Mouse (Mus musculus) thymus, adult 2 months (tissue): ENCODE results near the gene Ensa. TPM values are rescaled to one million over a fixed set of nuclear protein-coding genes. Genes with fewer than 3 reads are reported as not detected.

Source experiments
- DNase-seq: peaks from one replicate; pipeline ENCODE4 v3.0.0; 2021
- H3K27ac ChIP-seq: fragments of 200-500 bp; 2 replicates; pipeline ENCODE4 v1.5.1; 2012; ENCODE audit warnings: low read length, control low read depth; ENCODE audit not compliant: control insufficient read depth, insufficient read depth
- H3K27me3 ChIP-seq: fragments of 200-500 bp; 2 replicates; pipeline ENCODE4 v1.6.1; 2012; ENCODE audit warnings: mild to moderate bottlenecking, low read length, moderate library complexity, mixed read lengths; ENCODE audit not compliant: control insufficient read depth, insufficient read depth
- H3K36me3 ChIP-seq: fragments of 200-500 bp; 2 replicates; pipeline ENCODE4 v1.6.1; 2012; ENCODE audit warnings: mild to moderate bottlenecking, low read length, moderate library complexity; ENCODE audit not compliant: control insufficient read depth, insufficient read depth
- H3K4me1 ChIP-seq: fragments of 200-500 bp; replicated peaks from 2 replicates; pipeline ENCODE4 v1.6.1; 2012; ENCODE audit warnings: low read length; ENCODE audit not compliant: control insufficient read depth, insufficient read depth
- H3K4me3 ChIP-seq: fragments of 200-500 bp; 2 replicates; pipeline ENCODE4 v1.5.1; 2012; ENCODE audit warnings: mild to moderate bottlenecking, low read length, control low read depth, moderate library complexity; ENCODE audit not compliant: control insufficient read depth, insufficient read depth
- CTCF ChIP-seq: fragments of 200-500 bp; IDR thresholded peaks from 2 replicates; pipeline ENCODE4 v1.5.1; 2012; ENCODE audit warnings: mild to moderate bottlenecking, control low read depth, low read length, moderate library complexity, borderline replicate concordance; ENCODE audit not compliant: control insufficient read depth, poor library complexity, insufficient read depth; ENCODE audit errors: extremely low read depth
- POLR2A ChIP-seq: fragments of 200-500 bp; IDR thresholded peaks from 2 replicates; pipeline ENCODE4 v1.6.1; 2012; ENCODE audit warnings: mild to moderate bottlenecking, low read length, control low read depth, moderate library complexity; ENCODE audit not compliant: control insufficient read depth, poor library complexity, insufficient read depth; ENCODE audit errors: extremely low read depth
- WGBS: fragments of 180-500 bp; shearing (Covaris S2); methylation state at CpG from one replicate; pipeline ENCODE4 v1.1.7; 2018; 5-methylcytosine and 5-hydroxymethylcytosine counted together
- polyA plus RNA-seq: library from polyadenylated mRNA; depleted of rRNA; stranded (reverse); fragments of >200 nt; gene quantifications from 2 replicates; pipeline ENCODE4 v1.2.3, GENCODE M21; 2012; rRNA removed

Ensa gene
- polyA plus RNA-seq, 1 experiment = 18.3 TPM

GRCm38 (mm10) chr3:95676745-95677419 is 52.1 kb downstream of the Ensa start:
- WGBS = 57% methylated on average over 15 of the region's 15 CpGs
- H3K4me3 ChIP-seq = no peak overlapping the region
- peaks cover 60% of the 10 kb centered on the region for H3K4me1 ChIP-seq
- no peak for TF ChIP-seq POLR2A
- TF ChIP-seq CTCF = peak; percentile 96
- H3K36me3 ChIP-seq = no peaks in the 10 kb centered on the region
- H3K27ac ChIP-seq = no peak overlapping the region
- no peaks in the 10 kb centered on the region for H3K27me3 ChIP-seq
- peak; percentile 66 for DNase-seq

- H3K36me3 ChIP-seq = no peaks in the 10 kb centered on the region
These were observed 52.8 kb downstream of the Ensa start for GRCm38 (mm10) chr3:95677420-95678090.

GRCm38 (mm10) chr3:95679551-95679950 is 54.8 kb downstream of the Ensa start:
- Histone ChIP-seq H3K27ac (no peak overlapping the region), H3K4me3 (no peak overlapping the region), H3K4me1 (peaks cover 38% of the 10 kb centered on the region), H3K36me3 (no peaks in the 10 kb centered on the region), H3K27me3 (no peaks in the 10 kb centered on the region)
- DNase-seq = no peak
- 89% methylated on average over 8 of the region's 8 CpGs for WGBS
- TF ChIP-seq CTCF = no peak

More at GRCm38 (mm10) chr3:95677420-95678090, 52.8 kb downstream of the Ensa start:
- TF ChIP-seq POLR2A (no peak), CTCF (no peak)
- Histone ChIP-seq H3K4me1 (peaks cover 54% of the 10 kb centered on the region), H3K4me3 (no peak overlapping the region), H3K27me3 (no peaks in the 10 kb centered on the region), H3K27ac (no peak overlapping the region)
- DNase-seq = no peak
- WGBS = 93% methylated on average over 19 of the region's 19 CpGs

GRCm38 (mm10) chr3:95680673-95681072 is 55.9 kb downstream of the Ensa start:
- WGBS = 94% methylated on average over 6 of the region's 6 CpGs
- TF ChIP-seq CTCF = no peak
- no peak for TF ChIP-seq POLR2A
- peaks cover 28% of the 10 kb centered on the region for H3K4me1 ChIP-seq
- H3K27ac ChIP-seq = no peak overlapping the region
- H3K4me3 ChIP-seq = no peak overlapping the region
- DNase-seq = no peak
- no peaks in the 10 kb centered on the region for H3K36me3 ChIP-seq
- no peaks in the 10 kb centered on the region for H3K27me3 ChIP-seq

- no peaks in the 10 kb centered on the region for H3K36me3 ChIP-seq
- peak overlapping the region; percentile 10; the same call in 1 of the 2 replicates for H3K27ac ChIP-seq
- no peaks in the 10 kb centered on the region for H3K27me3 ChIP-seq
- H3K4me3 ChIP-seq = no peak overlapping the region
- no peak for DNase-seq
- H3K4me1 ChIP-seq = peaks cover 21% of the 10 kb centered on the region
- 56% methylated on average over 11 of the region's 11 CpGs for WGBS
- TF ChIP-seq CTCF (no peak), POLR2A (no peak)
These were observed 56.6 kb downstream of the Ensa start for GRCm38 (mm10) chr3:95681365-95681764.

Other genes starting within 250 kb of the Ensa start
- not detected in 2 replicates for gene 4930558C23Rik, start 222.2 kb upstream of the Ensa start, polyA plus RNA-seq
- gene Arnt, start 190.6 kb upstream of the Ensa start, polyA plus RNA-seq = 40.5 and 54.5 TPM in 2 replicates
- 2.0 and 2.5 TPM in 2 replicates for gene Ctsk, start 125.7 kb upstream of the Ensa start, polyA plus RNA-seq
- 48.5 and 70.6 TPM in 2 replicates for gene Ctss, start 98.2 kb upstream of the Ensa start, polyA plus RNA-seq
- gene Hormad1, start 65.3 kb upstream of the Ensa start, polyA plus RNA-seq = not detected in 2 replicates
- 8.6 and 9.3 TPM in 2 replicates for gene Golph3l, start 36.1 kb upstream of the Ensa start, polyA plus RNA-seq
- gene Mcl1, start 33.8 kb downstream of the Ensa start, polyA plus RNA-seq = 145 and 198 TPM in 2 replicates
- gene Adamtsl4, start 62.9 kb downstream of the Ensa start, polyA plus RNA-seq = 3.1 and 4.1 TPM in 2 replicates
- gene Ecm1, start 114.6 kb downstream of the Ensa start, polyA plus RNA-seq = 80.2 and 125 TPM in 2 replicates
- gene Tars2, start 135.2 kb downstream of the Ensa start, polyA plus RNA-seq = 43.3 and 44.1 TPM in 2 replicates
- 20.1 and 26.5 TPM in 2 replicates for gene Rprd2, start 193.9 kb downstream of the Ensa start, polyA plus RNA-seq
- gene Prpf3, start 230.9 kb downstream of the Ensa start, polyA plus RNA-seq = 21.1 and 32.5 TPM in 2 replicates
- 56.3 and 60.5 TPM in 2 replicates for gene Mrps21, start 246.5 kb downstream of the Ensa start, polyA plus RNA-seq